Mouse (Mus musculus) monocyte, adult 2 months (primary cell): ENCODE measurements around the gene Ccdc142.

Source experiments
- DNase-seq, 2 experiments: peaks; one replicate each; pipeline ENCODE4 v3.0.0; 2022; ENCODE audit warnings: low spot score in 2 of 2, low read depth in 1 of 2

The Ccdc142 gene

DNA sequence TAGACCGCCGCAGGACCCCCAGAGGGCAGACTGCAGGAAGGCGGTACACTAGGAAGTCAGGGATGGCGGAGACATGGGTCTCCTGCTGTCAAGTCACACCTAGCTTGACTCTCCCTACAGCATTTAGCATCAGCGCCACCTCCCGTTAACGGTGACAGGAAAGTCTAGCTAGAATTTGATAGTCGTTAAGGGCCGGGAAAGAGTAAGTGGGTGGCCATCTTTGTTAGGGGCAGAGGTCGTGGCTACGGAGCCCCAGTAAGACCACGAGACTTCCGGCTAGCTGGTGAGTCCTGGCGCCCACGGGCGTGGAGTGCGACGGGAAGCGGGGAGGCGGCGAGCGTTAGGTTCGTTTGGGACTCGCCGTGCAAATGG lies at the start of gene Ccdc142, which contains the start of gene Gm42688:
Gene Ccdc142, plus strand, starts transcription at position 286 of the 372 bp plus-strand sequence.
Gene Gm42688, plus strand, starts transcription at position 302 of the 372 bp plus-strand sequence.
- DNase-seq: peak; percentile 62 to 75

DNA sequence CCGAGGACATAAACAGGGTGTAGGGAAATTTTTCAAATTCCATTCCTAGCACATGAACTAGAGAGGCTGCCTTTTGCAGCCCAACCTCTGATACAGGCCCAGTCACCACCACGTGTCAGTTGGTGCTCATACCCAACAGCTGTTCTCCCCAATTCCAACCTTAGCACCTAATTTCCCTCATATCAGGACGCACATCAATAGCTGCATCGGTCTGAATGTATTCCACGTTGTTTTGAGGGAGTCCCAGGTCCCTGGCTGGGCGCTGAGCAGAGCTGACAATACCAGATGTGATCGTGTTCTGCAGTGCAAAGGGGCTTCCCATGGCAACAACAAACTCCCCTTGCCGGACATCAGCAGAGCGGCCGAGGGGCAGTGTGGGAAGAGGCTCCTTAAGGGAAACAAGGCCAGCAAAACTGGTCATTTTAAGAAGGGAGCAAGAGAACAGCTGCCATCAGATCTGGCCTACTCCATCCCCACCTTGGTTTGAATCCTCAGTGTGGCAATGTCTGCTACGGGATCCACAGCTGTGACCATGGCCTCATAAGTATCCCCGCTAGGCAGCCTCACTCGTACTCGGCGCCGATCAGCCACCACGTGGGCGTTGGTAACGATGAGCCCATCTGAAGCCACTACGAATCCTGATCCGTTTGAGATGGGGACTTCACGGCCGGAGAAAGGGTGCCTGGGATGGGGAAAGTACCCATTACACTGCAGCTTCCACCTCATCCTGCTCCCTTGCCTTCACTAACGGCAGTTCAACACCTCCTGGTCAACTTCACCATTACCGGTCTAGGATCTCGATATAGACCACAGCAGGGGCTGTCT lies 48.1 kb upstream of the Ccdc142 start:
- DNase-seq: peak in 1 of 2 experiments; percentile 22

DNA sequence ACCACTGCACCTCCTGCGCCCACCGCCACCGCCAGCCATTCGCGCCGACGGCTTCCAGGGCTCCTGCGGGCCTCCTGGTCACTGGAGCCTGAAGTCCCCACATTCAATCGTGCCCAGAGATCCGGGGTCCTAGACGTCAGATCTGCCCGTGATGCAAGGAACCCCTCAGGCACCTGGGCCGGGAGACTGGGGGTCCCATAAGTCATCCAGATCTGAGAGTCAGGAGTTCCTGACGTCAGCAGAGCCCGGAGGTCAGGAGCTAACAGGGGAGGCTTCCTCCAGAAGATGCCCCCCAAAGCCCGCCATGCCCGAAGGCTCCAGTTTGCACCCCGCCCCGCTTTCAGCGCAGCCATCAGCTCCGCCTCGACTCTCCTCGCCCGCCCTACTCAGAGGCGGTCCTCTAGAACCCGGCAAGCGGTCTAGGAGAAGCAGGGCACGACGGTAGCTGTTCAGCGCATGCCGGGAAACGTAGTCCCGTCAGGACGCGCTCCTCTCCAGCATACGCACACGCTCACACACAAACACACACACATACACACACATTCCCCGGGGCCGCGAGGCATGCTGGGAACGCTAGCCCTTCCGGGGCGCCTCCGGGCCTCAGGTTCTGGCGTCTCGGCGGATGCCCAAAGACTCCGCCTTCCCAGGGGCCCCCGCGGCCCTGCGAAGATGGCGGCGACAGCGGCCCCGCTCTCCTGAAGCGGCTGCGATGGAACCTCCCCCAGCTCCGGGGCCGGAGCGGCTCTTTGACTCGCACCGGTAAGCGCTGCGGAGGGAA lies 47.1 kb upstream of the Ccdc142 start, which contains the start of gene Aup1:
Gene Aup1, plus strand, starts transcription at position 448 of the 778 bp plus-strand sequence.
- DNase-seq: peak; percentile 90 to 94

DNA sequence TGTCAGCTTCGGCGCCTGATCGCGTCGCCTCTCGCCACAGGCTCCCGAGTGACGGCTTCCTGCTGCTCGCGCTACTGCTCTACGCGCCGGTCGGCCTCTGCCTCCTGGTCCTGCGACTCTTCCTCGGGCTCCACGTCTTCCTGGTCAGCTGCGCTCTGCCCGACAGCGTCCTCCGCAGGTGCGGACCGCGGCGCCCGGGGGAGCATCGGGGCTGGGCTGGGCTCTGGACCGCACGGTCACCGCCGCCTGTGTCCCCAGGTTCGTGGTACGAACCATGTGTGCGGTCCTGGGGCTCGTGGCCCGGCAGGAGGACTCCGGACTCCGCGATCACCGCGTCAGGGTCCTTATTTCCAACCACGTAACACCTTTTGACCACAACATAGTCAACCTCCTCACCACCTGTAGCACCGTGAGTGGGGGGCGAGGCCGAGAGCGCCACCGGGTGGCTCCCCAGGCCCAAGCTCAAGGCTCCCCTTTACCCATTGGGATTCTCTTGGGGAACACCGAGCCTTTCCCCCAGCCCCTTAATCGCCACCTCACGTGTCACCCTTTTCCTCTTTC lies 46.5 kb upstream of the Ccdc142 start, which contains the start of gene Htra2:
Gene Htra2, minus strand, starts transcription at position 403 of the 561 bp plus-strand sequence.
- DNase-seq: no peak

DNA sequence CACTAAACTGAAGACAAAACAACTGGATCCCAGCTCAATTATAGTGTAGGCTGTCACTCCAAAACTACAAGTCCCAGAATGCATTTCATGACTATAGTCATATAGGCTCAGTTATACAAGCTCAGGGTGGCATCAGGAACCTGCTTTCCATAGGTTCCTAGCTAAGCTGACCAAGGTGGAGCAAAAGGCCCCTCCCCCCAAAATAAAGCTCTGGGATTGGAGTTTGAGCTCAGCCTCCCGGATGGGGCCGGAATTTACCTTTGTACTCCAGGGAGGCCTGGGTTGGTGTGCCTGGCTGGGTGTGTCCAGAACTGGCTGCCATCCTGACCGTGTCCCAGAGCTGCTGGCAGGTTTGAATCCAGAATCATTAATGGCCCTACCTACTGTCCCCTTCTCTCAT lies 43.6 kb upstream of the Ccdc142 start, which contains the start of gene Dqx1:
Gene Dqx1, plus strand, starts transcription at position 55 of the 400 bp plus-strand sequence.
- no peak for DNase-seq

DNA sequence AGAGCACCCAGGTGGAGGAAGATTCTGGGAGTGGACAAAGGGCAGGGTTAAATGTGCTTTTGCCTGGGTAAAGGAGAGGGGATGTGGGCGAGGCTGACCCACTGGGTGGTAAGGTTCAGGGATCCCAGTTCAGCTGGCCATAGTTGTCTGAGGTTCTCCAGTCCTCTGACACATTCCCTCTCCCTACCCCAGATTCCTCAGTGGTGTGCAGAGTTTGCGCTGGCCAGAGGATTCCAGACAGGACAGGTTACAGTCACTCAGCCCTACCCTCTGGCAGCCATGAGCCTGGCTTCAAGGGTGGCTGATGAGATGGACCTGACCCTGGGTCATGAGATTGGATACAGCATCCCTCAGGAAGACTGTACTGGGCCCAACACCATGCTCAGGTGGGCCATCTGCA lies 42.7 kb upstream of the Ccdc142 start:
- DNase-seq: no peak

DNA sequence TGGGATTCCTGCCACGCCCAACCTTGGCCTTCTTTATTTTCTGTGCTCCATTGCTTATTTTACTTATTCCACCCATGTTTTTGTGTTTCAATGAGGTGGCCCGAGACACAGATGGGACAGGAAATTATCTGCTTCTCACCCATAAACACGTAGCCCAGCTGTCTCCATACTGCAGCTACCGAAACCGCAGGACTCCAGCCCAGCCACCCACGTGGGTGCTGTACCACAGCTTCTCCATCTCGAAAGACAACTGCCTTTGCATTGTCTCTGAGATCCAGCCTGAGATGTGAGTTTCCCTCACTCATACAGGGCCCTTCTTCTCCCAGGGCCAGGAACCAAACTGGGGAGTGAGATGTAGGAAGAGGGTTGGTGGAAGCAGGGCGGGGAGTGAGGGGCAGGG lies 35.4 kb upstream of the Ccdc142 start:
- DNase-seq: no peak

DNA sequence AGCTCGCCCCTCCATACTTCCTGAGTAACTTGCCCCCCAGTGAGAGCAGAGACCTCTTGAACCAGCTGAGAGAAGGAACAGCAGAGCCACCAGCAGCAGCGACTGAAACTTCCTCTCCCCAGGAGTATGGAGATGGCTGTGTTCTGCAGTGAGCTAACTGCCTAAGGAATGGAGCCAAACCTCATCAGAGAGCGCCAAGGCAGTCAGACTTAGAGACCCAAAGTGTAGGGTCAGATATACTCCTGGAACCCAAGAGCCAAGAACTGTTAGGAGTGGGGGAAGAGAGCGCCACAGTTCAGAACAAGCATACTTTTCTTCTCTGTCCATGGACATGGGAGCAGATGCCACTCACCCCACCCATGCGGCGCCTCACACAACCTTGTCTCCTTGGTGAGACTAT lies 35.0 kb upstream of the Ccdc142 start:
- DNase-seq: no peak

DNA sequence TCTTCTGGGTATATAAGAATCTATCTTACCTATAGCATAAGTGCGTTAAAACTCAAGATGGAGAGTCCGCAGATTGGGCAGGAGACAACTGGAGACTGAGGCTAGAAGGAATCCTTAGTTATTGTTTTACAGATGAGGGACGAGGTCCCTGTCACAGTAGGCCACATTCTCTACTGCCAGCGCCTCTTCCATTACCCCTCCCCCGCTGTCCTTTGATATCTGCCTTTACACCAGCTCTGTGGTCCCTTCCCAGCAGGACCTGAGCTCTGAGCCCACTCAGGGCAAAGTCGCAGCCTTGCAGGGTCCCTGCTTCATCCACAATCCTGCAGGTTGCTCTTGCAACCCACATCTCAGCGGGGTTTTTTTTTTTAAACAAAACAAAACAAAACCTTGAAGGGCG lies 33.2 kb upstream of the Ccdc142 start:
- DNase-seq: no peak

DNA sequence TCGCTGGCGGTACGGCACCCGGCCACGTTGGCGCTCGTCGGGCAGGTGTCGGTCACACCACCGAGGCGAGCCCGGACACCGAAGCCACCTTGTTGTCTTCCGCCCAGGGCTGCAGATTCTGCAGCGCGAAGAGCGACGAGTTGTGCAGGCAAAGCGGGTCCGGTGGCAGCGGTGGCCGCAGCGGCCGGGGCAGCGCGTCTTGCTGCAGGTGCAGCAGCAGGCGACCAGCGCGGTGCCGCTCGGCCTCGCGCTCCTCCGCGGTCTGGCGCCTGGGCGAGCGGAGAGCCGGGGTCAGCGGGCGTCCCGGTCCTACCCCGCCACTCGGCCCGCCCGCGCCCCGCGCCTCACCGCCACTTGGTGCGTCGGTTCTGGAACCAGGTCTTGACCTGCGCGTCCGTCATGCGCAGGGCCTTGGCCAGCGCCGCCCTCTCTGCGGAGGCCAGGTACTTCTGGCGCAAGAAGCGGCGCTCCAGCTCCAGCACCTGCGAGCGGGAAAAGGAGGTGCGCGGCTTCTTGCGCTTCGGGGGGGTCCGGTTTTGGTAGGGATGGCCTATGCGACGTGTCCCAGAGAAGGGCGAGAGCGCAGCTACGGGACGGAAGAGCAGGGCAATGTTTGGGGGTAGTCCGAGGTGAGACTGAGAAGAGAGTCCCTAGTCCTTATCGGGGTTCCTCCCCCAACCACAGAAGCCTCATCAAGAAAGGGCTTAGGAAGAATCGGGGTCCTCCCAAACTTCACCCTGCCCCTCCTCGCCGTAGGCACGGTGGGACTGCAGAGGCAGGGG lies 32.5 kb upstream of the Ccdc142 start:
- DNase-seq: no peak

DNA sequence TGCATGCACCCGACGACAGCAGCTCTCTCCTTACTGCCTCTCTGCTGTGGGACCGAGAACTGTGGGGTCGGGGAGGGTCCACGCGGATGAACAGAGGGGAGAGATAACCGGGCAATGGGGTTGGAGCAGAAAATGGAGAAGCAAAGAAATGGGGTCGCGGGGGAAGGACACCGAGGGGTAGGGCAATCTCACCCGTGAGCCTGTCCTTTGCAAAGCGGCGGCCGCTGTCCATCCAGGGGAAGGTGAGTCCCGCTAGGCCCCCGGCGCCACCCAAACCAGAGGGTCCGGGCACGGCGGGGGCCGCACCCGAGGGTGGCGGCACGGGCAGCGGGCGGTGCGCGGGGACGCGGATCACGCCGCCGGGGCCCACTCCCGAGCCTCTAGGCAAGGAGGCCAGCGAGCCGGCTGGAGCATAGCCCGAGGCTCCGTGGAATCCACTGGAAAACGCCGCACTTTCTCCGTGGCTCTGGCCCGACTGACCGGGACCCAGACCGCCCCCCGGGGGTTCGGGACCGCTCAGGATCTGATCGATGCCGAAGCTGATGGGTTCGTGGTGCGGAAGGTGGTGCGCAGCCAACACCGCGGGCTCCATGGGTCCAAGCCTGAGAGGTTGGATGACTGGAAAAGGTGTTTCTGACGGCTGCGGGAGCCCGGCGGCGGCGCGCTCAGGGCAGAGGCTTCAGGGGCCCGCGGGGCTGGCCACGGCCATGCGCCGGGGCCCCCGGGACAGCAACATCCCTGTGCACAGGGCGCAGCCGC lies 31.7 kb upstream of the Ccdc142 start:
- DNase-seq: no peak

DNA sequence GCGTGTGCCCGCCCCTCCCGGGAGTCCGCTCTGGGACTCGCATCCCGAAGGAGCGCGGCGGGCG lies 31.3 kb upstream of the Ccdc142 start, which contains the start of gene Tlx2:
Gene Tlx2, minus strand, starts transcription at position 47 of the 64 bp plus-strand sequence.
- DNase-seq: no peak

DNA sequence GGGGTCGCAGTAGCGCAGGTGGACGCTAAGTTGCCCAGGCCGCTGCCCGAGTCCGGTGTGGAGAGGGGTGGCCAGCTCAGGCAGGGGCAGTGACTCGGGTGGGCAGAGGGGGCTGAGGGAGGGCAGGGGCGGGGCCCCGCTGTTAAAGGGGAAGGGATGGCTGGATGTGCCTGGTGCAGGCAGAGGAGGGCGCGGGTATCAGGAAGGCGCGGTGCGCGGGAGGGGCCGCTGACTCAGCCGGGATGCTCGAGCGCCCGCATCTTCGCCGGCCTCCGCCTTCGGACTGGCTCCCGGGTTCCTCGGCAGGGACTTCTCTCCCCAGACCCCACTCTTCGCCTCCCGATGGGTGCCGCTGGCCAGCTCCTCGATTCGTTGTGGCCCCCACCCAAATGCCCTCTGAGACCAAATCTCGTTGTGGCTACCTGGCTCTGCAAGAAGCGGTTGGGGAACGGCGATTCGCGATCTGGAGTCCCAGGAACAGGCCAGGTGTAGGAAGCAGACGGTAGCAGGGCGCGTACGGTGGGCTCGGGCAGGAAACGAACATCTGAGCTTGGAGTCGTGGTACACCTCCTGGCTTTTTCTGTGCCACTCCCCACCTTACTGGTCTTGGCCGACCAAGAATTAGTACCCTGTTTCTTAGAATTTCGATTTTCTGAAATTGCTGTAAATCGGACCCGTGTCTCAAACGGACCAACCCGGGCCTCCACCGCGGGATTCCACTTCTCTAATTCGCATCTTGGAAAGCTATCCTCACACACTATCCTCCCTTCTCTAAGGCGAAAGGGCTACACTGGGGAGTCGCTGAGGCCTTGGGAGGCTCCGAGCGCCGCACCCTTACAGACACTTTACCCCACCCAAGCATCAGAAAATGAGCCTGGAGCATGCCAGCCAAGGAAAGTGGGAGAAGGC lies 30.8 kb upstream of the Ccdc142 start:
- peak in 1 of 2 experiments; percentile 17 for DNase-seq

DNA sequence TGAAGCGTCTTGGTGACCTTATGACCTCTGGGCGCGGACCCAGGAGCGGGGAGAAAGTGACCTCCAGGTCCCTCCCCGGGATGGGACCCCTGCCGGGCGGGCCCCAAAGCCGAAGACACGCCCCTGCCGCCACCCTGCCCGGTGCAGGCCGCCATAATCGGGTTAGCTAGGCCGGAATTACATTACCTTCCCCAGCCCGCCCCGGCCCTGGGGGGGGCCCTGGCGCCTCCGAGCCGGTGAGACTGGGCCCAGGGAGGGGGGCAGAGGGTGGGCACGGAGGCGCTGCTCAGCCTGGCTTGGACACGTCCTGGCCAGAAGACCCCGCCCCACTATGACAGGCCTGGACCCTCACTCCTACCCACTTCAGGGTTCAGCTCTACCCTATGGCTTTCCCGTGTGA lies 30.2 kb upstream of the Ccdc142 start:
- no peak for DNase-seq

DNA sequence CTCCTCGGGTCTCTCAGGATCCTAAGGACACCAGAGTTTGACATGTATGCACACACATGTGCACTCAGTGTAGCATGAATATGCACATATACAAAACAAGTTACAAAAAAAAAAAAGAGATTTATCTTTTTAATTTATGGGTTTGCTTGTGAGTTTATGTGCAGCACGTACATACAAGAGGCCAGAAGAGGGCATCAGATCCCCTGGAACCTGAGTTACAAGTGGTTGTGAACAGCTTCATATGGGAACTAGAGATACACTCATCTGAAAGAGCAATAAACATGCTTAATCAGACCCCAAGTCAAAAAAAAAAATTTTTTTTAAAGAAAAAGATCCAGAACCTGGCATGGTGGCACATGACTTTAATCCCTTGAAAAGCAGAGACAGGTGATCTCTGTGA lies 26.4 kb upstream of the Ccdc142 start:
- no peak for DNase-seq

DNA sequence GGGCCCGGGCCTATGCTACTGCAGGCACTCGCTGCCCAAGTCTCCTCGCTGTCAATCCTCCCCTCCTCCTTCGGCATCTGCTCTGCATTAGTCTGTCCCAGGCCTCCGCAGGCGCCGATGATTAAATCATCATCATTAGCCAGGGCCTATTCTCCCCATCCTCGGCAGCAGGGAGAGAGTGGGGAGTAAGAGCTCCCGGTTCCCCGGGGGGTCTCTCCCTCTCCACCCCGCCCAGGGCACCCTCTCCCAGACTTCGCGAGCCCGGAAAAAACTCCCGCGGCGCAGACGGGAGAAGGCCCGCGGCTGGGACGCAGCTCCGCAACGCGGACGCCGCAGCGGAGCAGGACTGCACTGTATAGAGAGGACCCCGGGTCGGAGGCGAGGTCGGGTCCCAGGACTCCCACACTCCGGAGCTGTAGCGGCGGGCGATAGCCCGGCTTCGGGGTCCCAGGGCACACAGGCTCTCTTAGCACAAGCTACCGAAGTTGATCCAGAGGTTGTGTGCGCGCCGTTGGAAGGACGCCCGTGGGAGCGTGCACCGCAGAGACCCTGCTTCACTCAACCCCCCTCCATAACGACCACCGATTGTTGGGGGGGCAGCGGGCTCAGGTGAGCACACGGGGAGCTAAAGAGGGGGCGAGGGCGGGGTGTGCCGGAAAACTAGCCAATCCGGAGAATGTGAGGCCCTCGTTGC lies 23.6 kb upstream of the Ccdc142 start, which contains the start of gene Pcgf1:
Gene Pcgf1, plus strand, starts transcription at position 240 of the 694 bp plus-strand sequence.
- no peak for DNase-seq

DNA sequence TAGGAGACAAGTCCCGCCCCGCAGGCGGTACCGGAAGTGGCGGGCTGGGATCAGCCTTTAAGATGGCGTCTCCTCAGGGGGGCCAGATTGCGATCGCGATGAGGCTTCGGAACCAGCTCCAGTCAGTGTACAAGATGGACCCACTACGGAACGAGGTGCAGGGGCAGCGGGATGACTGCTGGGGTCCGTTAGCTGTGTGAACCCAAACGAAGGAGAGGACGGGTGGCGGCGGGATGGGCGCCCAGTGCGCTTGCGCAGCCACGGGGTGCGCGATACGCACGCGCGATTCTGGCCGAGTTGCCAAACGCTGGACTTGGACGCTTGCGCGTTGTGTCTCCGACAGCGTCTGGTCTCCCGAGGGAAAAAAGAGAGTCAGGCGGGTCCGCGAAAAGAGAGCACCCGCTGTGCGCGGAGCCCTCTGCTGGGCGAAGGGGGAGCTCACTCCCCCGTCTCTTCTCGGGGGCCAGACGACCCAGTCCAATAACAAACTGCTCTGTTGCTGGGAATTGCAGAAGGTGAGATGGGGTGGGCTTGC lies 23.0 kb upstream of the Ccdc142 start:
- peak; percentile 96 to 98 for DNase-seq

DNA sequence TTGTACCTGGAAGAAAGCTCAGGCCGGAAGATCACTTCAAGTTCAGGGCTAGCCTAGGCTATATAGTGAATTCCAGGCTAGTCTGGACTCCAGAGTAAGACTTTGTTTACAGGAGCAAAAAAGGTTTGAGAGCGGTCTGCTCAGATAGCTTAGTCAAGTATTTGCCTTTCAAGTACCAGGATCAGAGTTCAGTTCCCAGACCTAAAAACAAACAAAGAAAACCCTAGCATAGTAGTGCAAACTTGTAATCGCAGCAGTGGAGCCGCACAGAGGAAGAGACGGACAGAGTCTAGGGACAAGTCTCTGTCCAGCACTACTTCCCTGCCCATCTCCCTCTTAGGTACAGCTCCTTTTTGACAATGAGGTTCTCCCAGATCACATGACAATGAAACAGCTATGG lies 21.2 kb upstream of the Ccdc142 start:
- no peak for DNase-seq

DNA sequence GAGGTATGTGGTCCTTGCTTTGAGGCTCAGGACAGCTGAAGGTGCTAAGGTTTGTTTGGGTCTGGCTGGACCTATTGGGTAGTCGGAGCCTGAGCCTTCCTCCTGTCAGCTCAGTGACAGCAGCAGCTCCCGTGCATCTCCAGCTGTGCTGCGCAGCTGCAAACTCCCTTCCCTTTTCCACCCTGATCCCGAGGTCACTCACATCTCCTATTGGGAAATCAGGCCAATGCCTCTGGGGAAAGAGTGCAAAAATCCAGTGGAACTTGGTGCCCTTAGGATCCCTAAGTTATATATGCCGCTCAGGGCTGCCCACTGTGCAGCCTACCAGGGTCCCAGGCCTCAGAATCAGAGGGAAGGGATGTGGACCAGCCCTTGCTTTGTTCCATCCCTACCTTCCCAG lies 17.9 kb upstream of the Ccdc142 start:
- no peak for DNase-seq
